Mouse (Mus musculus) midbrain, embryonic 13.5 days (tissue): ENCODE measurements at regions not wholly inside any gene's neighbourhood (a gene's known extent, or its start where the extent isn't known, plus 50 kb on each side); places are given as distances from the start of the nearest gene placed in this dataset.

Source experiments
- ATAC-seq: fragments of 200-750 bp; cut with Nextera tagmentation; 2 replicates; pipeline ENCODE4 v1.8.0; 2017; ENCODE audit warnings: mild to moderate bottlenecking, moderate TSS enrichment, moderate library complexity
- H3K27ac ChIP-seq: fragments of 300-500 bp; sonication (generic); 2 replicates; pipeline ENCODE4 v1.5.1; 2015; ENCODE audit warnings: inconsistent platforms, mild to moderate bottlenecking, moderate library complexity
- H3K27me3 ChIP-seq: fragments of 300-500 bp; sonication (generic); 2 replicates; pipeline ENCODE4 v1.6.1; 2015; ENCODE audit warnings: mild to moderate bottlenecking, inconsistent platforms
- H3K36me3 ChIP-seq: fragments of 300-500 bp; sonication (generic); 2 replicates; pipeline ENCODE4 v1.6.1; 2015; ENCODE audit warnings: mild to moderate bottlenecking, inconsistent platforms
- H3K4me1 ChIP-seq: fragments of 300-500 bp; sonication (generic); replicated peaks from 2 replicates; pipeline ENCODE4 v1.6.1; 2015; ENCODE audit warnings: inconsistent platforms
- H3K4me2 ChIP-seq: fragments of 300-500 bp; sonication (generic); replicated peaks from 2 replicates; pipeline ENCODE4 v1.6.1; 2015; ENCODE audit warnings: moderate library complexity, mild to moderate bottlenecking, inconsistent platforms
- H3K4me3 ChIP-seq: fragments of 300-500 bp; sonication (generic); replicated peaks from 2 replicates; pipeline ENCODE4 v1.5.1; 2015; ENCODE audit warnings: mild to moderate bottlenecking, inconsistent platforms
- H3K9ac ChIP-seq: fragments of 300-500 bp; sonication (generic); replicated peaks from 2 replicates; pipeline ENCODE4 v1.6.1; 2015; ENCODE audit warnings: mild to moderate bottlenecking, inconsistent platforms
- H3K9me3 ChIP-seq: fragments of 300-500 bp; sonication (generic); 2 replicates; pipeline ENCODE4 v1.6.1; 2016; ENCODE audit warnings: mild to moderate bottlenecking, inconsistent platforms
- WGBS: fragments of 180-500 bp; shearing (Covaris S2); methylation state at CpG from one replicate; pipeline ENCODE4 v1.1.7; 2015; 5-methylcytosine and 5-hydroxymethylcytosine counted together

- Histone ChIP-seq H3K4me2 (no peak overlapping the region), H3K27ac (no peak overlapping the region), H3K4me3 (no peak overlapping the region), H3K27me3 (no peaks in the 10 kb centered on the region), H3K4me1 (no peaks in the 10 kb centered on the region), H3K36me3 (no peaks in the 10 kb centered on the region), H3K9ac (no peak overlapping the region), H3K9me3 (no peaks in the 10 kb centered on the region)
- no peak for ATAC-seq
- WGBS, result 78% methylated on average over 4 of the region's 4 CpGs
These were observed 83.0 kb upstream of the Fat1 start for GRCm38 (mm10) chr8:44852223-44852622.

- Histone ChIP-seq H3K4me1 (no peaks in the 10 kb centered on the region), H3K4me2 (no peak overlapping the region), H3K27ac (no peak overlapping the region), H3K9ac (no peak overlapping the region), H3K4me3 (no peak overlapping the region), H3K36me3 (no peaks in the 10 kb centered on the region), H3K9me3 (no peaks in the 10 kb centered on the region), H3K27me3 (no peaks in the 10 kb centered on the region)
- no peak for ATAC-seq
- WGBS, result 89% methylated on average over 4 of the region's 4 CpGs
These were observed 80.1 kb upstream of the Fat1 start for GRCm38 (mm10) chr8:44855115-44855514.

- Histone ChIP-seq H3K4me3 (no peak overlapping the region), H3K4me1 (no peaks in the 10 kb centered on the region), H3K9me3 (no peaks in the 10 kb centered on the region), H3K27ac (no peak overlapping the region), H3K9ac (no peak overlapping the region), H3K4me2 (no peak overlapping the region), H3K36me3 (no peaks in the 10 kb centered on the region), H3K27me3 (no peaks in the 10 kb centered on the region)
- WGBS, result 81% methylated on average over 6 of the region's 6 CpGs
- no peak for ATAC-seq
These were observed 68.0 kb upstream of the Fat1 start for GRCm38 (mm10) chr8:44867202-44867601.

GRCm38 (mm10) chr8:44867666-44868065 is 67.6 kb upstream of the Fat1 start:
- H3K36me3 ChIP-seq, result no peaks in the 10 kb centered on the region
- H3K4me3 ChIP-seq, result no peak overlapping the region
- H3K9me3 ChIP-seq, result no peaks in the 10 kb centered on the region
- no peak for ATAC-seq
- no peaks in the 10 kb centered on the region for H3K27me3 ChIP-seq
- H3K4me1 ChIP-seq, result no peaks in the 10 kb centered on the region
- no peak overlapping the region for H3K27ac ChIP-seq
- no peak overlapping the region for H3K4me2 ChIP-seq
- H3K9ac ChIP-seq, result no peak overlapping the region
- WGBS, result 79% methylated on average over 5 of the region's 5 CpGs

GRCm38 (mm10) chr8:44877066-44877465 is 58.2 kb upstream of the Fat1 start:
- Histone ChIP-seq H3K9me3 (no peaks in the 10 kb centered on the region), H3K4me2 (no peak overlapping the region), H3K27ac (no peak overlapping the region), H3K9ac (no peak overlapping the region), H3K36me3 (no peaks in the 10 kb centered on the region), H3K27me3 (no peaks in the 10 kb centered on the region), H3K4me1 (no peaks in the 10 kb centered on the region), H3K4me3 (no peak overlapping the region)
- 89% methylated on average over 5 of the region's 5 CpGs for WGBS
- no peak for ATAC-seq

- Histone ChIP-seq H3K27me3 (no peaks in the 10 kb centered on the region), H3K4me3 (no peak overlapping the region), H3K9me3 (no peaks in the 10 kb centered on the region), H3K4me1 (no peaks in the 10 kb centered on the region), H3K27ac (no peak overlapping the region), H3K4me2 (no peak overlapping the region), H3K36me3 (no peaks in the 10 kb centered on the region), H3K9ac (no peak overlapping the region)
- WGBS, result 60% methylated on average over 3 of the region's 3 CpGs
- no peak for ATAC-seq
These were observed 57.0 kb upstream of the Fat1 start for GRCm38 (mm10) chr8:44878208-44878607.

- no peak overlapping the region for H3K9ac ChIP-seq
- H3K27me3 ChIP-seq, result no peaks in the 10 kb centered on the region
- H3K4me3 ChIP-seq, result no peak overlapping the region
- H3K27ac ChIP-seq, result no peak overlapping the region
- 78% methylated on average over 4 of the region's 4 CpGs for WGBS
- H3K4me2 ChIP-seq, result no peak overlapping the region
- no peaks in the 10 kb centered on the region for H3K36me3 ChIP-seq
- no peaks in the 10 kb centered on the region for H3K4me1 ChIP-seq
- no peaks in the 10 kb centered on the region for H3K9me3 ChIP-seq
- ATAC-seq, result no peak
These were observed 56.1 kb upstream of the Fat1 start for GRCm38 (mm10) chr8:44879186-44879585.

- H3K4me3 ChIP-seq, result no peak overlapping the region
- H3K9ac ChIP-seq, result no peak overlapping the region
- no peaks in the 10 kb centered on the region for H3K4me1 ChIP-seq
- 65% methylated on average over 8 of the region's 8 CpGs for WGBS
- no peak overlapping the region for H3K4me2 ChIP-seq
- no peak overlapping the region for H3K27ac ChIP-seq
- H3K27me3 ChIP-seq, result no peaks in the 10 kb centered on the region
- no peak for ATAC-seq
- no peaks in the 10 kb centered on the region for H3K36me3 ChIP-seq
- H3K9me3 ChIP-seq, result no peaks in the 10 kb centered on the region
These were observed 50.7 kb upstream of the Fat1 start for GRCm38 (mm10) chr8:44884399-44885006.
